Mouse (Mus musculus) neural tube, embryonic 13.5 days (tissue): ENCODE measurements at regions not wholly inside any gene's neighbourhood (a gene's known extent, or its start where the extent isn't known, plus 50 kb on each side); places are given as distances from the start of the nearest gene placed in this dataset.
A peak's percentile ranks its signal among the peaks of the same experiment; 100 is the strongest.

Source experiments
- ATAC-seq: fragments of 200-750 bp; cut with Nextera tagmentation; 2 replicates; pipeline ENCODE4 v1.8.0; 2017; ENCODE audit warnings: low read depth, mild to moderate bottlenecking, moderate TSS enrichment, moderate library complexity
- H3K27ac ChIP-seq: fragments of 300-500 bp; sonication (generic); replicated peaks from 2 replicates; pipeline ENCODE4 v1.5.1; 2015; ENCODE audit warnings: moderate library complexity, mild to moderate bottlenecking, inconsistent platforms
- H3K27me3 ChIP-seq: fragments of 300-500 bp; sonication (generic); 2 replicates; pipeline ENCODE4 v1.6.1; 2015; ENCODE audit warnings: mild to moderate bottlenecking, inconsistent platforms
- H3K36me3 ChIP-seq: fragments of 300-500 bp; sonication (generic); 2 replicates; pipeline ENCODE4 v1.6.1; 2015; ENCODE audit warnings: mild to moderate bottlenecking, inconsistent platforms
- H3K4me1 ChIP-seq: fragments of 300-500 bp; sonication (generic); replicated peaks from 2 replicates; pipeline ENCODE4 v1.6.1; 2015; ENCODE audit warnings: inconsistent platforms
- H3K4me2 ChIP-seq: fragments of 300-500 bp; sonication (generic); 2 replicates; pipeline ENCODE4 v1.6.1; 2015; ENCODE audit warnings: inconsistent platforms, mild to moderate bottlenecking, moderate library complexity
- H3K4me3 ChIP-seq: fragments of 300-500 bp; sonication (generic); 2 replicates; pipeline ENCODE4 v1.5.1; 2015; ENCODE audit warnings: mild to moderate bottlenecking, inconsistent platforms
- H3K9ac ChIP-seq: fragments of 300-500 bp; sonication (generic); 2 replicates; pipeline ENCODE4 v1.6.1; 2015; ENCODE audit warnings: moderate library complexity, mild to moderate bottlenecking, inconsistent platforms
- H3K9me3 ChIP-seq: fragments of 300-500 bp; sonication (generic); 2 replicates; pipeline ENCODE4 v1.6.1; 2016; ENCODE audit warnings: inconsistent platforms
- WGBS: fragments of 180-500 bp; shearing (Covaris S2); methylation state at CpG from one replicate; pipeline ENCODE4 v1.1.7; 2015; 5-methylcytosine and 5-hydroxymethylcytosine counted together

DNA sequence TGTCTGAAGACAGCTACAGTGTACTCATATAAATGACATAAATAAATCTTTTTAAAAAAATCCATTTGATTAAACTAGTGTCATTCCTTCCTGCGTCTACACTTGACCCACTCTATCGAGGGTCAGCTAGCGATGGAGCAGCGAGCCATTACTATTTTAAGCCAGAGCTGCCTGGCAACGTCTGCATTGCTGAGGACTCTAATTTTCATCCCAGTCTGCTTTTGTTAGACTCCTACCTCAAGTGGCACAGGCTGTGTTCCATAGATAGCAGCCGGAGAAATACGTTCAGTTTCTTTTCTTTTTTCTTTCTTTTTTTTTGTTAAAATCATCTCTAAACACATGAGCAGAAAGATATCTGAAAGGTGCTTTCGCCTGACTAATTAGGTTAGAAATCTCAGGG is 211.5 kb downstream of the Dusp6 start:
- H3K4me1 ChIP-seq, result peaks cover 11% of the 10 kb centered on the region
- no peak overlapping the region for H3K27ac ChIP-seq
- no peaks in the 10 kb centered on the region for H3K27me3 ChIP-seq
- ATAC-seq, result no peak
- H3K9me3 ChIP-seq, result no peaks in the 10 kb centered on the region
- no peak overlapping the region for H3K4me3 ChIP-seq
- no peak overlapping the region for H3K4me2 ChIP-seq
- H3K9ac ChIP-seq, result no peak overlapping the region
- WGBS, result 87% methylated on average over 8 of the region's 8 CpGs
- H3K36me3 ChIP-seq, result no peaks in the 10 kb centered on the region

DNA sequence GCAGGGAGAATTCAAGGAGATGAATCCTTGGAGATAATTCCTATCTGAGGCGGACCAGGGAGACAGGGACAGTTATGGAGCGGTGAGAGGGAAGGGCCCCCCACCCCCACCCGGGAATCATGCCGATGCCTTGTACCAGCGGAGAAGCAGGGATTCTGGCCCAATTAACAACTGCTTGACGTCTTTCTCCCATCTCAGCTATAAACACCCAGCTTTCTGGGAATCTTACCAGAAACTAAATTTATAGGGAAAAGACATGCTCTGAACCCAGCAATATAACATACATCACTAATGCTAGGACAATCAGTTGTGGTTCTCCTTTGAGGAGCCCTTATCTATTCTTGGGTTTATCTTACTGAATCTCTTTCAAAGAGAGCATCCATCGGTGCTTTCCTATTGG is 213.2 kb downstream of the Dusp6 start:
- Histone ChIP-seq H3K4me2 (no peak overlapping the region), H3K9me3 (no peaks in the 10 kb centered on the region), H3K4me3 (no peak overlapping the region), H3K36me3 (no peaks in the 10 kb centered on the region), H3K27ac (no peak overlapping the region), H3K27me3 (no peaks in the 10 kb centered on the region), H3K4me1 (peaks cover 11% of the 10 kb centered on the region), H3K9ac (no peak overlapping the region)
- WGBS, result 84% methylated on average over 7 of the region's 7 CpGs
- ATAC-seq, result no peak

DNA sequence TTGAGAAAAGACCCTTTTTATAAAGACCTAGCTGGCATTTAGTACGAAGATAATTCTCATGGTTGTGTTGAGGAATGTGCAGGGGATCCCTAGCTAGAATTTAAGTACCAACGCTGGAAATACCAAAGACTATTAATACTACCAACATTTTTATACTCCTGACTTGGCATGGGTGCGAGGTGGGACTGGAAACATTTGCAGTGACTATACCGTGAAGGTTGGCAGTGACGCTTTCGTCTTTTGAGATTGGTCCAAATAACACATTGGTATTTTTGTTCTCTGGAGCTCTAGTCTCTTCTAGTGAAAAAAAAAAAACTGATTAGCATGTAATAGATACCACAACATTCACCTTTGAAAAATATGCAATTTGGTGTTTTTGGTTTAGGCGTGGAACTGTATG is 213.7 kb downstream of the Dusp6 start:
- no peaks in the 10 kb centered on the region for H3K9me3 ChIP-seq
- H3K4me2 ChIP-seq, result no peak overlapping the region
- H3K4me1 ChIP-seq, result peaks cover 8% of the 10 kb centered on the region
- WGBS, result 86% methylated on average over 7 of the region's 7 CpGs
- no peaks in the 10 kb centered on the region for H3K36me3 ChIP-seq
- no peak overlapping the region for H3K9ac ChIP-seq
- H3K4me3 ChIP-seq, result no peak overlapping the region
- H3K27ac ChIP-seq, result no peak overlapping the region
- ATAC-seq, result no peak
- no peaks in the 10 kb centered on the region for H3K27me3 ChIP-seq

DNA sequence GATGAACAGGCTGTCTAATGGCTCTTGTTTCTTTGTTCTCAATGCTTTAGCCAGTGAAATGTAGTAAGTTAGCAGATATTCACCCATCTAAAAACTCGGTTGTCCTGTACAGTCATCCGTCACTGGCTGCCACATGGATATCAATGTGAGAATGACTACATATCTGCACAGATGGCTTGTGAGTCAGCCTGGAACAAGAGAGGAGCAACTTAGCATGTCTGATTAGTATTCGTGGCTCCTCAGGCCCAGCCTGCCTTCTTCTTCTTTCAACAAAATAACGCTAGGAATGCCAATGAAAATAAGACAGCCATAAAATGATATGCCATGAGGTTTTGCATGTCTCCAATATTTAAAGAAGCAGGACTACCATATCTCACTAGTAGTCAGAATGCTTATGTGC is 217.5 kb downstream of the Dusp6 start:
- H3K27me3 ChIP-seq, result no peaks in the 10 kb centered on the region
- no peak overlapping the region for H3K9ac ChIP-seq
- H3K4me3 ChIP-seq, result no peak overlapping the region
- no peaks in the 10 kb centered on the region for H3K4me1 ChIP-seq
- ATAC-seq, result no peak
- no peak overlapping the region for H3K4me2 ChIP-seq
- no peaks in the 10 kb centered on the region for H3K9me3 ChIP-seq
- no peaks in the 10 kb centered on the region for H3K36me3 ChIP-seq
- H3K27ac ChIP-seq, result no peak overlapping the region
- 64% methylated on average over 4 of the region's 4 CpGs for WGBS

DNA sequence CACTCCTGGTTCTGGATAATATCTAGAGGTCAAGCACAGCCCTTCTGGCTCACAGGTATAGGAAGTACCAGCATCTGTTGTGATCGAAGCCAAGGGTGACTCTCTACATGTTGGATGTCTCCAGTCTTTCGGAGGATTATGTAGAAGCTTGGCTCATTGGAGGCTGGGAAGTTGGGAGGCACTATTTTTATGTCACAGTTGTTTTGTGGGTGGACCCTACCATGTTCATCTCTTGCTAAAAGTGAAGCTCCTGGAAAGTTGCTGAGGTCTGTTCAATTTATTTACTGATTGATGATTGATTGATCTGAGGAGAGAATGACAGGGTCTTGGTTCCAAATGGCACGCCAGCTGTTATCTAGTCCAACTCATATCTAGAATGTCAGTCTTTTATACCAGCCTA is 219.0 kb downstream of the Dusp6 start:
- H3K27ac ChIP-seq, result no peak overlapping the region
- 91% methylated on average over 3 of the region's 3 CpGs for WGBS
- H3K9me3 ChIP-seq, result no peaks in the 10 kb centered on the region
- no peak overlapping the region for H3K4me2 ChIP-seq
- H3K4me1 ChIP-seq, result no peaks in the 10 kb centered on the region
- H3K9ac ChIP-seq, result no peak overlapping the region
- no peak for ATAC-seq
- no peak overlapping the region for H3K4me3 ChIP-seq
- H3K27me3 ChIP-seq, result no peaks in the 10 kb centered on the region
- H3K36me3 ChIP-seq, result no peaks in the 10 kb centered on the region

DNA sequence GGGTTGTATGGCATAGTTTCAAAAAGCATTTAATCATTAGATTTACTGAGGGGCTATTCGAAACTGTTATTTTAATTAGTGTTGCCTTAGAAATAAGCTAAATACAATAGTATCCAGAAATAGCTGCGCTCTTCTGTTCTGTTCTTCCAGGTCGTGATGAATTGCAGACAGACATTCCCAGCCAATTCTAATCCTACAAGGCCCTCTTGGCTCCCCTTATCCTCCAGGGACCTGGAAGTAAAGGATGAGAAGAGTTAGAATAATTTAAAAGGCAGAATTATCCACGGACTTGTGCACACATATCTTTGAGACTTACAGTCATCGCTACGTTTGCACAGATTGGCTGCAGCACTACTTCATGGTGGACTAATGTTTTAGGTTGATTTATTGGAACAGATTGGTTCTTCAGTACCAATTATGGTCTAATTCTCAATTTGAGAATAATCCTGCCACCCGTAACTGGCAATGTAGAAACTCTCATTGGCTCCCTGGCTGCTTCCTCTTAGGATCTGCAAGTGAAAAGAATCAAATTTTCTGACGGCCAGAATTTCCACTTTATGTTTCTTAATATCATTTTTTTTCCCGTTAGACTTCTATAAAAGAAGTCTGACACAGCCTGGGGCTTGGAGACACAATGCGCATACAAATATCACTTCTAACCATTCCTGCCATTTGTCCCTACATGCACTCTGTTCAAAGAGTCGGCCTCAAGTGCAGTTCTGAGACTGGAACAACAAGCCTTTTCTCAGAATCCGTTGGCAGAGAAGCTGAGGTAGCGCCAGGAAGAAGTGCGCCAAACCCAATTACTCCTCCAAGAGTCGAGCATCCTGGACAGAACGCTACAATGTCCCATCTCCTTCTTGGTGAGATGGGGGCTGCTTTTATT is 225.4 kb downstream of the Dusp6 start:
- no peak overlapping the region for H3K27ac ChIP-seq
- no peaks in the 10 kb centered on the region for H3K36me3 ChIP-seq
- 74% methylated on average over 16 of the region's 16 CpGs for WGBS
- peak; percentile 36; the same call in 1 of the 2 replicates for ATAC-seq
- H3K27me3 ChIP-seq, result no peaks in the 10 kb centered on the region
- peaks cover 5% of the 10 kb centered on the region; the same call in 1 of the 2 replicates for H3K9me3 ChIP-seq
- H3K4me1 ChIP-seq, result no peaks in the 10 kb centered on the region; the same call in 1 of the 2 replicates
- H3K9ac ChIP-seq, result no peak overlapping the region
- no peak overlapping the region for H3K4me2 ChIP-seq
- H3K4me3 ChIP-seq, result no peak overlapping the region

DNA sequence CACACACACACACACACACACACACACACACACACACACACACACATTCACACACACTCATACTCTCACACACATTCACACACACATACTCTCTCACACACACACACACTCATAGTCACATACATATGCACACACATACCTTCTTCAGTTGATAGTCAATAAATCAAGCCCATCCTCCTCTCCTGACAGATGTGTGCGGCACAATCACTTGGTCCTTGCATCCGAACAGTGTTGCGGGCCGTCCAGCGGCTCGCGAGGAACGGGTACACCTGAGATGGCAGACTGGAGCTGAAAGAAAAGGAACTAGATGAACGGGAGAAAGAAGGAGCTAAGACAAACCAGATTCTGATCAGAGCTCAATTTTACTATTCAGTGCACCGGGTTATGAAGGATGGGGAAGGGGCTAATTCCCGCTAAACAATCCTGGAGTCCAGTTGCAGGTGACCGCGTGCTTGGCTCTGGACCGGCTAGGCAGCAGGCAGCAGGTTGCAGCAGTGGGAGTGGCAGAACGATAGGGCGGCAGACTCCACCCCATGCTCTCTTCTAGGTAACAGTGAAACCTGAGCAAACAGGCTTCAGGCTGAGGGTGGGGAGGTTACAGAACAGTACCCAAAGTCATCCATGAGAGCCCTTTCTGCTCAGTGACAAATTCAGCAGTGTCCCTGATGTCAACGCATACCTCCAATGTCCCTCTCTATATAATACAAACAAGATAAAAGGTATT is 247.8 kb downstream of the Csl start:
- Histone ChIP-seq H3K4me2 (no peak overlapping the region), H3K9me3 (no peaks in the 10 kb centered on the region), H3K36me3 (no peaks in the 10 kb centered on the region), H3K4me3 (no peak overlapping the region), H3K9ac (no peak overlapping the region), H3K27me3 (no peaks in the 10 kb centered on the region), H3K4me1 (no peaks in the 10 kb centered on the region), H3K27ac (no peak overlapping the region)
- WGBS, result 73% methylated on average over 17 of the region's 17 CpGs
- no peak for ATAC-seq

DNA sequence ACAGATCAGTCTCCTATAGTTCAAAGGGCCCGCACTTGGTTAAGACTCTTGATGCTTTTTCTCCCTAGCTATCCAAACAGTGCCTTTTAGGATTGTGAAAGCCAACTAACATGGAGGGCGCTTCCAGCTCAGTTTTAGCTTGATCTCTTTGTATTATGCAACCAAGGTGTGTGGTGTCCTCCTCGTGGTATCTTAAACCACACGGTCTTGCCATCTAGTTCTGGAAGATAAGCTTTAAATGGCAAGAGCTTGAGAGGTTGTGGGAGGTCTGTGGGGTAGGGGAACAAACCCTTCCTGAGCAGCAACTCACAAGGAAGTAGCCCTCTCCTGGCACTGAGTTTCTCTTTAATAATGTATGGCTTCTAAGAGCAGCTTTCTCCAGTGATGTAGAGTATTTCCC is 241.5 kb downstream of the Csl start:
- Histone ChIP-seq H3K4me1 (peaks cover 8% of the 10 kb centered on the region; the same call in 1 of the 2 replicates), H3K4me3 (no peak overlapping the region), H3K9ac (no peak overlapping the region), H3K27ac (no peak overlapping the region), H3K36me3 (no peaks in the 10 kb centered on the region), H3K9me3 (no peaks in the 10 kb centered on the region), H3K27me3 (no peaks in the 10 kb centered on the region), H3K4me2 (no peak overlapping the region)
- 89% methylated on average over 4 of the region's 4 CpGs for WGBS
- no peak for ATAC-seq

DNA sequence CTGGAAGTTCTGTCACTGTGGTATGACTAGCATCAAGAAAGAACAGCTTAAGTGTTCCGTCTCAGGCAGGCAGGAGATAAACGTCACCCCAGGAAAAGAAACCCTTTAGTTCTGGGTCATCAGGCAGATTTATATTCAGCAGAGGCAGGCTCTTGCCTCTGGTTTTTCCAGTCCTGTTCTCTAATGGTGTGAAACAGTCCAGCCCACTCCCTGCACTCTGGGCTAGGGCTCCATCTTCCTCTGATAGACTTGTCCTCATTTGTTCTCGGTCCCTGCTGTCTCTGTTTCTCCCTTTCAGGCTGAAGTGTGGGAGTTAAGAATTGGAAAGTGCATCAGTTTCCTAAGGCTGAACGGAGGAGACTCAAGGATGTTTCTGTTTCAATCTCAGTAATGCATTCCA is 240.0 kb downstream of the Csl start:
- no peak overlapping the region for H3K27ac ChIP-seq
- H3K27me3 ChIP-seq, result no peaks in the 10 kb centered on the region
- H3K4me2 ChIP-seq, result no peak overlapping the region
- H3K36me3 ChIP-seq, result no peaks in the 10 kb centered on the region
- no peak overlapping the region for H3K9ac ChIP-seq
- peaks cover 11% of the 10 kb centered on the region for H3K4me1 ChIP-seq
- H3K4me3 ChIP-seq, result no peak overlapping the region
- H3K9me3 ChIP-seq, result no peaks in the 10 kb centered on the region
- 14% methylated on average over 4 of the region's 4 CpGs for WGBS
- no peak for ATAC-seq

DNA sequence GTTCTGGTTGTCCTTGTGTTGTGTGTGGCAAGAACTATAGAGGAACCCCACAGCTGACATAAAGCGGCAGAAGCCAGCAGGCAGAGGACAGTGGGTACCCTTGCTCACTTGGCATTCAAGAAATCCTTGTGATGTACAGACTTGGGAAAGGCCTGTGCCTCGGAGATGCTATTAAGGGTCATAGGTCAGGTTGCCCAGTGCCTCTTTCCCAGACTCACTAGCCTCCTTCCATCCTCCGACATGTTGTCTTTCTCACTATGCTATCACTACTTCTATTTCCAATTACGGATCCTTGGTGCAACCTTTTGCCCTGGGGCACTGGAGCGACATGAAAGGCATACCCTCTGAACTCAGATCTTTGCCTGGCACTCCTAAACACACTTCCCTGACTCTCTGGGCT is 235.6 kb downstream of the Csl start:
- H3K36me3 ChIP-seq, result no peaks in the 10 kb centered on the region
- H3K9ac ChIP-seq, result no peak overlapping the region
- H3K27ac ChIP-seq, result no peak overlapping the region
- 76% methylated on average over 5 of the region's 5 CpGs for WGBS
- H3K4me2 ChIP-seq, result no peak overlapping the region
- H3K4me3 ChIP-seq, result no peak overlapping the region
- no peaks in the 10 kb centered on the region for H3K27me3 ChIP-seq
- no peak for ATAC-seq
- no peaks in the 10 kb centered on the region for H3K9me3 ChIP-seq
- peaks cover 17% of the 10 kb centered on the region for H3K4me1 ChIP-seq

DNA sequence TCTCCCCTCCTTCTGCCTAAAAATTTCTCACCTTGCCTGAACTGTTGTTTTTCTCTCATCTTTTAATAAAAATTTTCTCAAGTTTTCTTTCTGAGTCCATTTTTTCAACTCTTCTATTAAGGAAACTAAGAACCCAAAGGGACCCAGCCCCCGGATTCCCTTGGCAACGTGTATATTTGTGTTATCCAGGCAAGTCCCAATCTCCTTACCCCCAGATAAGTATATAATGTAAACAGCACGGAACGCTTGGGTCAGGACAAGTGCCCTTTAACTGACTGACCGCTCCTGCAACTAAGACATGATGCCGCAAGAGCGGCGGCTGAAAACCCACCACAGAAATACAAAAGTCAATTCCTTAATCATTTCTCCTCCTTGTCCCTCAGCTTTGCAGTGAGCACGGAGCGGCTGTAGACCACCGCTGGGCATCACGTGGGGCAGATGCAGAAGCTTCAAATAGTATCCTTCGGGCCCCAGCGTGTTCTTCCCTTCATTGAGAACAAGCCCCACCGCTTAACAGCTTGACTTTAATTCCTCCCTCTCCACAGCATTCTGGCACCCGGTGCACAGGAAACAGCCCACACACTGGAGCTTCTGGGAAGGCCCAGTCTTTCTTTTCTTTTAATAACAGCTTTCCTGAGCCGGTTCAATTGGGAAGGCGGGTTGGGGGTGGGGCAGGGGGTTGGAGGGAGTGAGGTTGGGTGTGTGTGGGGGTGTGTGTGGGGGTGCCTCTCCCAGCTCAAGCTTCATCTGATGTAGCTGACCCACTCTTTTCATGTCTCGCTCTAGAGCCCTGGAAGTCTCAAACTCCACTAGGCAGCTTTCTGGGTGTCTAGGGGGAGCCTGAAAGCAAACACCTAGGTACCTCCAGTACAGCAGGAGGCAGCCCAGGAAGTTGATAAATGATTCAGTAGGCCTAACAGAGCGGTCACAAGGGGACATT is 234.9 kb downstream of the Csl start:
- no peak for ATAC-seq
- H3K27ac ChIP-seq, result no peak overlapping the region
- no peaks in the 10 kb centered on the region for H3K27me3 ChIP-seq
- 42% methylated on average over 20 of the region's 20 CpGs for WGBS
- H3K4me3 ChIP-seq, result no peak overlapping the region
- H3K9ac ChIP-seq, result no peak overlapping the region
- peak overlapping the region; percentile 31; the same call in 1 of the 2 replicates for H3K4me2 ChIP-seq
- no peaks in the 10 kb centered on the region for H3K9me3 ChIP-seq
- no peaks in the 10 kb centered on the region for H3K36me3 ChIP-seq
- peaks cover 15% of the 10 kb centered on the region for H3K4me1 ChIP-seq

DNA sequence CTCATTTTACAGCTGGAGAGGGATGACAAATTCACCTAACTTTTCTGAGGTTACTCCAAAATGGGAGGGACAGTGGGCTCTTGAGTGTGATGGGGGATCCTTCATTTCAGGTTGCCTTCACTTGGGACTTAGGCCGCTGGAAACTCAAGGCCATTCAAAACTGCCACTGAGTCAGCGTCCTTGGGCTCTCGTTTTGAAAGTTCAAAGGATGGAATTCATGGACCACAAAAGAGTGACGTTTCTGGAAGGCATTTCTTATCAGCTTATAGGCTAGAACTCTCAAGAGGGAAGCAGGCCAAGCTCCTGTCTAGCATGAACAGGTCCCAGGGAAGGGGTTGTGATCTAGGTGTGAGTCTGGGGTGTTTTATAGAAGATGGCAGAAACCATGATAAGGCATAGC is 233.3 kb downstream of the Csl start:
- no peak for ATAC-seq
- H3K36me3 ChIP-seq, result no peaks in the 10 kb centered on the region
- no peaks in the 10 kb centered on the region for H3K27me3 ChIP-seq
- H3K9ac ChIP-seq, result no peak overlapping the region
- no peak overlapping the region for H3K27ac ChIP-seq
- H3K4me1 ChIP-seq, result peaks cover 10% of the 10 kb centered on the region
- no peak overlapping the region for H3K4me2 ChIP-seq
- H3K9me3 ChIP-seq, result no peaks in the 10 kb centered on the region
- no peak overlapping the region for H3K4me3 ChIP-seq
- WGBS, result 90% methylated on average over 4 of the region's 4 CpGs
